ENCODE assay signal across 10 mouse cellular contexts in genomic region chr9:65520505-65520876, GRCm38 (mm10). TPM values are rescaled to one million over a fixed set of nuclear protein-coding genes. Genes with fewer than 3 reads are reported as not detected.
DNase-seq lines count a peak whose midpoint lies in the region; ATAC-seq lines count a peak whose summit lies in the region.
"Had no signal": no experiment of that assay in that cellular context is flagged by ENCODE, and none has a peak within 500 bp of the region (broad histone marks: within the 10 kb centered on the region; RNA-seq: fewer than 3 reads in every experiment).

No protein-coding gene starts in this region.

- no peak overlapping the region for H3K27ac ChIP-seq in heart, embryonic 11.5 days (ENCODE audit: low read depth, low read length)
- no peak overlapping the region for H3K27ac ChIP-seq in limb, embryonic 10.5 days

- H3K9ac ChIP-seq in heart, embryonic 11.5 days (ENCODE audit: low read depth, low read length), result peak overlapping the region; percentile 28; the same call in 1 of the 2 replicates

- H3K4me1 ChIP-seq in heart, embryonic 11.5 days (ENCODE audit: control insufficient read depth, insufficient read depth, low read length), result peaks cover 4% of the 10 kb centered on the region; the same call in 1 of the 2 replicates
- peaks cover 24% of the 10 kb centered on the region for H3K4me1 ChIP-seq in limb, embryonic 10.5 days

- no peaks in the 10 kb centered on the region for H3K27me3 ChIP-seq in heart, embryonic 11.5 days (ENCODE audit: control insufficient read depth, insufficient read depth, low read length)
- H3K27me3 ChIP-seq in limb, embryonic 10.5 days (ENCODE audit: low read depth, poor library complexity, severe bottlenecking), result 0 out of 2 replicates have a peak, but pooled peaks cover 11% of the 10 kb centered on the region

- peak overlapping the region; percentile 25; the same call in 1 of the 2 replicates for H3K4me3 ChIP-seq in heart, embryonic 11.5 days (ENCODE audit: low read depth, low read length)
- peak overlapping the region; percentile 45 for H3K4me3 ChIP-seq in limb, embryonic 10.5 days

- ATAC-seq in heart, embryonic 11.5 days (replicated peaks; ENCODE audit: insufficient number of reproducible peaks, low FRiP score, low TSS enrichment), result no peak
- no peak for ATAC-seq in erythroid progenitor cell, adult 5-6 weeks (replicated peaks; ENCODE audit: low FRiP score, poor library complexity, severe bottlenecking)
- ATAC-seq: CD4-positive, CD25-positive, alpha-beta regulatory T cell, adult 4 months had no signal

- peak overlapping the region; percentile 63 for H3K4me2 ChIP-seq in heart, embryonic 11.5 days

- 21% methylated on average over 11 of the region's 11 CpGs for WGBS in heart, embryonic 11.5 days (ENCODE audit: insufficient replicate concordance)
- 19% methylated on average over 11 of the region's 11 CpGs for WGBS in limb, embryonic 10.5 days

- DNase-seq in heart, postnatal 14 days, result no peak
- peak; percentile 26 for DNase-seq in right cerebral cortex, postnatal 4 days
- DNase-seq in right cerebral cortex, postnatal 36 days (ENCODE audit: low spot score in 2 of 2), result no peak
- no peak for DNase-seq in limb, embryonic 10.5 days (ENCODE audit: low spot score)
- DNase-seq in retina, postnatal 1 day, result no peak
- DNase-seq in B cell, adult 2 months, result no peak
- DNase-seq: heart, postnatal 36 days had no signal

- no peaks in the 10 kb centered on the region for H3K36me3 ChIP-seq in heart, embryonic 11.5 days (ENCODE audit: control insufficient read depth, insufficient read depth, low read length)
- H3K36me3 ChIP-seq in limb, embryonic 10.5 days, result no peaks in the 10 kb centered on the region

- intact Hi-C loops in heart, postnatal 14 days (cut with DNase I), result loop anchor here (5.0 kb wide), 1 partner anchor 142 kb away; no protein-coding TSS in a partner anchor

- no peaks in the 10 kb centered on the region for H3K9me3 ChIP-seq in heart, embryonic 11.5 days (replicated peaks; ENCODE audit: control insufficient read depth, low read length)
- no peaks in the 10 kb centered on the region for H3K9me3 ChIP-seq in limb, embryonic 10.5 days (replicated peaks)

RNA-seq across cellular contexts. Expression of gene Ankdd1a, which starts 0.5 kb away (rescaled TPM):
- polyA plus RNA-seq in heart, embryonic 11.5 days (2014; fragmentation: Nextera tagmentation; extraction: Ambion mirVana), result not detected in 2 replicates
- total RNA-seq in heart, postnatal 14 days (2021), result not detected
- not detected in 2 replicates for polyA plus RNA-seq in limb, embryonic 10.5 days (2016; fragmentation: Nextera tagmentation; extraction: Ambion mirVana)
- not detected in 2 replicates for total RNA-seq in erythroid progenitor cell, adult 5-6 weeks (2015; ENCODE audit: low replicate concordance)
- not detected in 2 replicates for total RNA-seq in erythroid progenitor cell, adult 5-6 weeks (2017; ENCODE audit: low replicate concordance)
- total RNA-seq: heart, postnatal 36 days had no signal

RNA-seq across cellular contexts. Expression of gene Plekho2, which starts 59.3 kb away (rescaled TPM):
- polyA plus RNA-seq in heart, embryonic 11.5 days (2014; fragmentation: Nextera tagmentation; extraction: Ambion mirVana), result 10.6 and 11.9 TPM in 2 replicates
- total RNA-seq in heart, postnatal 14 days (2021), result 10 to 100 TPM; 14.6 TPM
- 10.0 and 13.0 TPM in 2 replicates for polyA plus RNA-seq in limb, embryonic 10.5 days (2016; fragmentation: Nextera tagmentation; extraction: Ambion mirVana)
- 32.3 and 42.2 TPM in 2 replicates for total RNA-seq in erythroid progenitor cell, adult 5-6 weeks (2015; ENCODE audit: low replicate concordance)
- 48.6 and 54.6 TPM in 2 replicates for total RNA-seq in erythroid progenitor cell, adult 5-6 weeks (2017; ENCODE audit: low replicate concordance)

RNA-seq across cellular contexts. Expression of gene Spg21, which starts 59.7 kb away (rescaled TPM):
- 62.6 and 68.8 TPM in 2 replicates for polyA plus RNA-seq in heart, embryonic 11.5 days (2014; fragmentation: Nextera tagmentation; extraction: Ambion mirVana)
- 10 to 100 TPM; 14.7 to 16.0 TPM for total RNA-seq in heart, postnatal 14 days (2021)
- polyA plus RNA-seq in limb, embryonic 10.5 days (2016; fragmentation: Nextera tagmentation; extraction: Ambion mirVana), result 84.1 and 91.0 TPM in 2 replicates
- total RNA-seq in erythroid progenitor cell, adult 5-6 weeks (2015; ENCODE audit: low replicate concordance), result 11.5 and 18.4 TPM in 2 replicates
- total RNA-seq in erythroid progenitor cell, adult 5-6 weeks (2017; ENCODE audit: low replicate concordance), result 5.8 and 6.6 TPM in 2 replicates
